Mouse (Mus musculus) adrenal gland, postnatal 4 days (tissue): ENCODE data around the gene Zfp991. TPM values are rescaled to one million over a fixed set of nuclear protein-coding genes. Genes with fewer than 3 reads are reported as not detected.

Experiments
- total RNA-seq, 2 experiments: library from RNA; stranded (reverse); gene quantifications; 2 replicates each; pipeline ENCODE4 v1.2.3; 2021

Zfp991 gene
- total RNA-seq, 2 experiments from 2014 or later, result 19.5 to 21.1 TPM

Other genes starting within 250 kb of the Zfp991 start
- not detected for gene Gm21411, start 222.4 kb upstream of the Zfp991 start, total RNA-seq
- under 1 TPM; 0.14 to 0.54 TPM for gene Zfp989, start 160.1 kb upstream of the Zfp991 start, total RNA-seq
- gene Rex2, start 110.2 kb upstream of the Zfp991 start, total RNA-seq, result 1 to 10 TPM; 1.1 to 1.2 TPM
- under 1 TPM; 0.39 to 0.40 TPM for gene Zfp988, start 173.6 kb downstream of the Zfp991 start, total RNA-seq
- under 1 TPM in 1 of 2 experiments, not detected in 1; 0.64 TPM for gene Zfp978, start 229.3 kb downstream of the Zfp991 start, total RNA-seq